Mouse (Mus musculus) kidney, postnatal 0 days (tissue): ENCODE results near the gene Lef1. TPM values are rescaled to one million over a fixed set of nuclear protein-coding genes. Genes with fewer than 3 reads are reported as not detected.

Experiments
- ATAC-seq: fragments of 200-750 bp; cut with Nextera tagmentation; replicated peaks from 2 replicates; pipeline ENCODE4 v1.8.0; 2017; ENCODE audit warnings: low read depth, moderate number of reproducible peaks, moderate TSS enrichment, moderate library complexity; ENCODE audit not compliant: low FRiP score
- DNase-seq: peaks from one replicate; pipeline ENCODE4 v3.0.0-alpha.2; 2016; ENCODE audit warnings: low spot score
- H3K27ac ChIP-seq: fragments of 300-500 bp; sonication (generic); 2 replicates; pipeline ENCODE4 v1.5.1; 2014; ENCODE audit warnings: mild to moderate bottlenecking
- H3K27me3 ChIP-seq: fragments of 300-500 bp; sonication (generic); 2 replicates; pipeline ENCODE4 v1.6.1; 2014; ENCODE audit warnings: low read length, mixed read lengths; ENCODE audit not compliant: insufficient read depth
- H3K36me3 ChIP-seq: fragments of 300-500 bp; sonication (generic); 2 replicates; pipeline ENCODE4 v1.6.1; 2014; ENCODE audit warnings: low read length, mixed read lengths; ENCODE audit not compliant: insufficient read depth
- H3K4me1 ChIP-seq: fragments of 300-500 bp; sonication (generic); replicated peaks from 2 replicates; pipeline ENCODE4 v1.6.1; 2014; ENCODE audit warnings: antibody characterized with exemption, low read length, mixed read lengths; ENCODE audit not compliant: insufficient read depth
- H3K4me2 ChIP-seq: fragments of 300-500 bp; sonication (generic); 2 replicates; pipeline ENCODE4 v1.6.1; 2014; ENCODE audit warnings: mild to moderate bottlenecking, low read length, moderate library complexity, mixed read lengths
- H3K4me3 ChIP-seq: fragments of 300-500 bp; sonication (generic); replicated peaks from 2 replicates; pipeline ENCODE4 v1.5.1; 2014; ENCODE audit warnings: low read depth, low read length
- H3K9ac ChIP-seq: fragments of 300-500 bp; sonication (generic); 2 replicates; pipeline ENCODE4 v1.6.1; 2014; ENCODE audit warnings: low read depth, low read length
- H3K9me3 ChIP-seq: fragments of 300-500 bp; sonication (generic); replicated peaks from 2 replicates; pipeline ENCODE4 v1.6.1; 2016; ENCODE audit warnings: low read length, inconsistent platforms, mixed read lengths
- CTCF ChIP-seq: IDR thresholded peaks from 2 replicates; pipeline ENCODE4 v1.5.1; 2016; ENCODE audit warnings: antibody characterized with exemption, low read depth, mild to moderate bottlenecking, moderate library complexity
- WGBS: fragments of 180-500 bp; shearing (Covaris S2); extraction: QIAGEN DNeasy Blood & Tissue Kit; methylation state at CpG from one replicate; pipeline ENCODE4 v1.1.7; 2014; 5-methylcytosine and 5-hydroxymethylcytosine counted together
- polyA plus RNA-seq: library from polyadenylated mRNA; unstranded; fragments of >200 nt; fragmentation: Nextera tagmentation; extraction: Ambion mirVana; gene quantifications from 2 replicates; pipeline ENCODE4 v1.2.1, GENCODE M21; 2015

Lef1 gene
- polyA plus RNA-seq, 1 experiment from 2014 or later, result 16.2 TPM

GRCm38 (mm10) chr3:131250978-131251377, 140.7 kb downstream of the Lef1 start:
- no peaks in the 10 kb centered on the region for H3K9me3 ChIP-seq
- H3K9ac ChIP-seq, result no peak overlapping the region
- TF ChIP-seq CTCF, result no peak
- H3K4me1 ChIP-seq, result no peaks in the 10 kb centered on the region
- no peak overlapping the region for H3K4me3 ChIP-seq
- no peak for ATAC-seq
- no peak overlapping the region for H3K27ac ChIP-seq
- DNase-seq, result no peak
- peaks cover 21% of the 10 kb centered on the region; the same call in 1 of the 2 replicates for H3K36me3 ChIP-seq
- whole genome bisulfite sequencing, result 87% methylated on average over 13 of the region's 13 CpGs
- no peaks in the 10 kb centered on the region for H3K27me3 ChIP-seq
- no peak overlapping the region for H3K4me2 ChIP-seq

DNA sequence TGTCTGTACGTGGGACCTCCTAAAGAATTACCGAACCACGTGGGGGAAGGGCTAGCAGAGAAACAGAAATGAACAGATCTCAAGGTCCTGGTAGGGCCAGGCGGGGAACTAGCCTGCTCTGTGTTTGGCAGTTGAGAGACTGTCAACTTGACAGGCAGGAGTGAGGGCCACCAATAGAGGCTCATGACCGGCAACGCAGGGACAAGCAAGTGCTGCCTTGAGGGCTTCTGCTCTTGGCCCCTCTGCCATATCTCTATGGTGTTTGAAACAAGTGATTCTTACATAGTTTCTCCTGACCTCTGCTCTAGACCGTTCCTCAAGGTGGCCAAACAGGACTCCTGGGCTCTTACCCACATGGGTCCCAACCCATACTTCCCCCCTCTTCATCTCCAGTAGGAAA, 141.3 kb downstream of the Lef1 start:
- DNase-seq (no peak), ATAC-seq (no peak)
- Histone ChIP-seq H3K4me2 (no peak overlapping the region), H3K4me1 (no peaks in the 10 kb centered on the region), H3K27ac (no peak overlapping the region), H3K27me3 (no peaks in the 10 kb centered on the region), H3K36me3 (peaks cover 21% of the 10 kb centered on the region; the same call in 1 of the 2 replicates), H3K9me3 (no peaks in the 10 kb centered on the region), H3K9ac (no peak overlapping the region), H3K4me3 (no peak overlapping the region)
- WGBS, result 89% methylated on average over 7 of the region's 7 CpGs
- TF ChIP-seq CTCF, result no peak

DNA sequence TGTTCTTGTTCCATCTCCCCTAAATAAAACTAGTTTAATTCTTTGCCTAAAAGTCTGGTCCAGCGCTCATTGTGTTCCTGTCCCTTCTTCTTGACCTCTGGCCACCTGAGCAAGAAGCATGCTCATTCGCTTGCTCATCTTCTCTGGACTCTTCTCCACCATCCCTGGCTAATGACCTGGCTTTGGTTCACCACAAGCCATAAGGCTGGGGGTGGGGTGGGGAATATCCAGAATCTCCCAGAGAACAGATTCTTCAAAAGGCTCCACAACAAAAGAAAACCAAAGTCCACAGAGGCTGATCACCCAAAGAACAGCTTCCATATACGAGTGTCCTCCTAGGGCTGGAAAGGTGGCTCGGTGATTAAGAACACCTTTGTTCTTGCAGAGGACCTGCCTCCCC, 144.7 kb downstream of the Lef1 start:
- WGBS, result 95% methylated on average over 4 of the region's 4 CpGs
- ATAC-seq, result no peak

GRCm38 (mm10) chr3:131255399-131255981, 145.2 kb downstream of the Lef1 start:
- Histone ChIP-seq H3K4me1 (no peaks in the 10 kb centered on the region), H3K9me3 (no peaks in the 10 kb centered on the region), H3K36me3 (peaks cover 5% of the 10 kb centered on the region; the same call in 1 of the 2 replicates), H3K4me3 (no peak overlapping the region), H3K9ac (no peak overlapping the region), H3K27ac (no peak overlapping the region), H3K4me2 (no peak overlapping the region), H3K27me3 (no peaks in the 10 kb centered on the region)
- TF ChIP-seq CTCF, result no peak
- no peak for DNase-seq
- WGBS, result 94% methylated on average over 3 of the region's 3 CpGs
- ATAC-seq, result no peak

More for the DNA sequence above, 144.7 kb downstream of the Lef1 start:
- Histone ChIP-seq H3K36me3 (peaks cover 5% of the 10 kb centered on the region; the same call in 1 of the 2 replicates), H3K4me1 (no peaks in the 10 kb centered on the region), H3K9me3 (no peaks in the 10 kb centered on the region), H3K27me3 (no peaks in the 10 kb centered on the region), H3K4me3 (no peak overlapping the region), H3K9ac (no peak overlapping the region), H3K4me2 (no peak overlapping the region), H3K27ac (no peak overlapping the region)
- no peak for TF ChIP-seq CTCF
- no peak for DNase-seq

- Histone ChIP-seq H3K36me3 (peaks cover 13% of the 10 kb centered on the region; the same call in 1 of the 2 replicates), H3K4me1 (no peaks in the 10 kb centered on the region; the same call in 1 of the 2 replicates), H3K4me3 (no peak overlapping the region), H3K9me3 (no peaks in the 10 kb centered on the region), H3K4me2 (no peak overlapping the region), H3K9ac (no peak overlapping the region), H3K27ac (no peak overlapping the region), H3K27me3 (no peaks in the 10 kb centered on the region)
- 77% methylated on average over 3 of the region's 3 CpGs for WGBS
- no peak for DNase-seq
- no peak for TF ChIP-seq CTCF
- no peak for ATAC-seq
Measured at GRCm38 (mm10) chr3:131258921-131259320, 148.7 kb downstream of the Lef1 start.

DNA sequence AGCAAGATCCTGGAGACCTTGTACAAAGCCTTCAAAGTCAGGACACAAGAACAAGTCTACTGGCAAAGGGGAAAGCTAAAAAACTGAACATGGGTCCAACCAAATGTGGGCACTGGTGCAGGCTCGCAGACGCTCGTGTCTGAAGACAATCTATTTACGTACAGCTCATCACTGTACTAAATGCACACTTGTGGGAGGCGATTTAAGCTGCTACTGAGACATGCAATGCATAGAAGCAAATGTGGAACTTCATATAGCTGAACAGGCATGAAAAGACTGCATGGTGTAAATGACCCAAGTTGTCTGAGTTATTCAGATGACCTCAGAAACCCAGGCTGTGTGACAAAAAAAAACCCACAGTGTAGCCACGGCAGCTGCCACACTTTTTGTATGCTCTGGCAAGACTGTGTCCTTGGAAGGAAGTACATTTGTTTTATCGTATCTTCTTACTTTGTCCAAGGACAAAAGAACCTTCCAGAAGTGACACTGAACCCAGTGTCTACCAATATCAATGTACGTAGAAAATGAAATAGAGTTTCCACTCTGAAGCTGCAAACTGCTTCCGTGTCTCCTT, 149.2 kb downstream of the Lef1 start:
- H3K9ac ChIP-seq, result no peak overlapping the region
- DNase-seq (no peak), ATAC-seq (no peak)
- no peaks in the 10 kb centered on the region; the same call in 1 of the 2 replicates for H3K4me1 ChIP-seq
- no peak for TF ChIP-seq CTCF
- no peaks in the 10 kb centered on the region for H3K9me3 ChIP-seq
- WGBS, result 90% methylated on average over 9 of the region's 9 CpGs
- H3K36me3 ChIP-seq, result 0 out of 2 replicates have a peak, but pooled peaks cover 10% of the 10 kb centered on the region
- H3K4me2 ChIP-seq, result no peak overlapping the region
- no peak overlapping the region for H3K4me3 ChIP-seq
- H3K27ac ChIP-seq, result no peak overlapping the region
- no peaks in the 10 kb centered on the region for H3K27me3 ChIP-seq
